Mouse (Mus musculus) forebrain, embryonic 12.5 days (tissue): ENCODE data around the gene Tmem156. TPM values are rescaled to one million over a fixed set of nuclear protein-coding genes. Genes with fewer than 3 reads are reported as not detected.
A peak's percentile ranks its signal among the peaks of the same experiment; 100 is the strongest.

Experiments used
- ATAC-seq: fragments of 200-750 bp; cut with Nextera tagmentation; 2 replicates; pipeline ENCODE4 v1.8.0; 2017; ENCODE audit warnings: moderate TSS enrichment; ENCODE audit not compliant: low FRiP score
- H3K27ac ChIP-seq: fragments of 300-500 bp; sonication (generic); 2 replicates; pipeline ENCODE4 v1.5.1; 2016; ENCODE audit warnings: mild to moderate bottlenecking
- H3K27me3 ChIP-seq: fragments of 300-500 bp; sonication (generic); 2 replicates; pipeline ENCODE4 v1.6.1; 2016; ENCODE audit warnings: mild to moderate bottlenecking
- H3K36me3 ChIP-seq: fragments of 300-500 bp; sonication (generic); replicated peaks from 2 replicates; pipeline ENCODE4 v1.6.1; 2016; ENCODE audit warnings: mild to moderate bottlenecking
- H3K4me1 ChIP-seq: fragments of 300-500 bp; sonication (generic); 2 replicates; pipeline ENCODE4 v1.6.1; 2016
- H3K4me2 ChIP-seq: fragments of 300-500 bp; sonication (generic); 2 replicates; pipeline ENCODE4 v1.6.1; 2016; ENCODE audit warnings: mild to moderate bottlenecking, moderate library complexity
- H3K4me3 ChIP-seq: fragments of 300-500 bp; sonication (generic); replicated peaks from 2 replicates; pipeline ENCODE4 v1.5.1; 2016; ENCODE audit warnings: mild to moderate bottlenecking
- H3K9ac ChIP-seq: fragments of 300-500 bp; sonication (generic); 2 replicates; pipeline ENCODE4 v1.6.1; 2016; ENCODE audit warnings: mild to moderate bottlenecking
- H3K9me3 ChIP-seq: fragments of 300-500 bp; sonication (generic); 2 replicates; pipeline ENCODE4 v1.6.1; 2016
- WGBS: fragments of 180-500 bp; shearing (Covaris S2); methylation state at CpG from one replicate; pipeline ENCODE4 v1.1.7; 2016; 5-methylcytosine and 5-hydroxymethylcytosine counted together
- polyA plus RNA-seq: library from polyadenylated mRNA; unstranded; fragments of >200 nt; fragmentation: Nextera tagmentation; extraction: Ambion mirVana; gene quantifications from 2 replicates; pipeline ENCODE4 v1.2.1, GENCODE M21; 2016

Gene Tmem156
- polyA plus RNA-seq, 1 experiment from 2014 or later: not detected

- H3K4me1 ChIP-seq: no peaks in the 10 kb centered on the region; the same call in 1 of the 2 replicates
- no peak overlapping the region for H3K27ac ChIP-seq
- H3K9ac ChIP-seq: no peak overlapping the region
- no peaks in the 10 kb centered on the region for H3K36me3 ChIP-seq
- H3K9me3 ChIP-seq: no peaks in the 10 kb centered on the region
- H3K4me3 ChIP-seq: no peak overlapping the region
- ATAC-seq: no peak
- 85% methylated on average over 7 of the region's 7 CpGs for whole genome bisulfite sequencing
- no peak overlapping the region for H3K4me2 ChIP-seq
- no peaks in the 10 kb centered on the region for H3K27me3 ChIP-seq
These were observed 3.1 kb upstream of the Tmem156 start for GRCm38 (mm10) chr5:65094902-65095545.

DNA sequence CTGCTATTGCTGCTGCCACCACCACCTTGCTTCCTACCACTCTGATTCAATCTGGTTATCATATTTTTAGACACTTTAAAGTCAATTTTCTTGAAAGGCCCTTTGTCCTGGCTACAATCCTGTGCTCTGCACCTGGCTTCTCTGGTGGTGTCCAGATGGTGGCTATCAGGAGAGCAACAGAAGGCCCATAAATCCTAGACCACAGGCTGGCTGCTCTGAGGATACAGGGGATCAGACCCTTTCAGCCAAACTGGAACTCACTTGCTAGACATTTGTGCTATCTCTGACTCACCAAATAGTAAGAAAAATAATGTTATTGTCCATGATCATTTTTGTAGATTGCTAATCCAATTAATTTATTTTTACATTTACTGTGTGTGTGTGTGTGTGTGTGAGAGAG is 1.8 kb upstream of the Tmem156 start:
- H3K27ac ChIP-seq: no peak overlapping the region
- H3K4me1 ChIP-seq: no peaks in the 10 kb centered on the region; the same call in 1 of the 2 replicates
- no peak overlapping the region for H3K4me2 ChIP-seq
- H3K4me3 ChIP-seq: no peak overlapping the region
- no peak for ATAC-seq
- no peaks in the 10 kb centered on the region for H3K36me3 ChIP-seq
- no peaks in the 10 kb centered on the region for H3K9me3 ChIP-seq
- no peaks in the 10 kb centered on the region for H3K27me3 ChIP-seq
- no peak overlapping the region for H3K9ac ChIP-seq

DNA sequence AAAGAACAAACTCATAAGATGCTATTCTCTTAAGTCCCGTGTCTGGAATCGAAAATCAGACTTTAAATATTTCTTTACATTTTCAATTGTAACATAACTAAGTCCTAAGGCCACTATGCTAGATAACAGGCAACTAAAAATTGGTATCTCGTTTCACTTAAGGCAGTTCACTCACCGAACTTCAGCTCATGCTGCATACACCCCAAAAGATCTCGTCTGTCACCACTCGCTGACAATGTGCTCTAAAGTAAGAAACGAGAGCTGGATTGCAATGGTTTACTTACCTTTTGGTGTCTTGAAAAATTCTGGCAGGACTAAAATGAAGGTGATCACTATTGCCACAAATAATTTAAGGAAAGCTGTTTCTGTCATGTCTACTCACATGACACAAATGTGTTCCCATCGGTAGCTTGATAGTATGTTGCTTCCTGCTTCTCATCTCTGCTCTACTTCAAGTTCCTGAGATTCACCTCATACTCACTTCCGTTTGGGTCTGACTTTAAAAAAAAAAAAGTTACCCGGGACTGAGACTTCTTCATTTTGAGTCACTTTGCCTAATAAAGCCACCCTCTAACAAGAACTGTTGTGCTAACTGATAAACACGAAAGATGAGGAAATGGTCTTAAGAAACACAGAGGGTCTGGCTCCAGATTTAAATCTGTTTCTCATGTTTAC is 611 bp downstream of the Tmem156 start:
- no peak overlapping the region for H3K27ac ChIP-seq
- H3K4me2 ChIP-seq: no peak overlapping the region
- no peaks in the 10 kb centered on the region; the same call in 1 of the 2 replicates for H3K4me1 ChIP-seq
- 79% methylated on average over 11 of the region's 11 CpGs for WGBS
- H3K9me3 ChIP-seq: no peaks in the 10 kb centered on the region
- no peak for ATAC-seq
- no peak overlapping the region for H3K4me3 ChIP-seq
- no peaks in the 10 kb centered on the region for H3K36me3 ChIP-seq
- no peaks in the 10 kb centered on the region for H3K27me3 ChIP-seq
- H3K9ac ChIP-seq: no peak overlapping the region

DNA sequence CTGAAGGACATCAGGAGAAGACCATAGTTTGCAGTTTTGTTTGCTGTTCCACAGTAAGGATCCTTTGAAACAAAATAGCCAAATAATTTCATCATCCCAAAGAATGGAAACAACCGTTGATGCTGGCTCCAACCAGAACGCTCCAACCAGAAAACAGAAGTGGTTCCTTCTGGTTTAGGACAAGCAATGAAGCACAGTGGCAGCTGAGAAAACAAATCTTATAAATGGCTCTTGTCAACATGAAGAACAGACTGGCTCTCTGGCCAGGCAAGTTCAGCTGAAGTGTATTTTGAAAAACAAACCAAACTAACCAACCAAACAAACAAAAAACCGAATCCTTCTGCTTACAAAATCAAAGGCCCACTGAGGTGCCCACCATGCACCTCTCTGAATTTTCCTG is 2.2 kb downstream of the Tmem156 start:
- ATAC-seq: no peak
- no peak overlapping the region for H3K27ac ChIP-seq
- H3K9ac ChIP-seq: no peak overlapping the region
- H3K4me2 ChIP-seq: no peak overlapping the region
- H3K4me3 ChIP-seq: no peak overlapping the region
- H3K27me3 ChIP-seq: no peaks in the 10 kb centered on the region
- H3K36me3 ChIP-seq: no peaks in the 10 kb centered on the region
- H3K4me1 ChIP-seq: no peaks in the 10 kb centered on the region; the same call in 1 of the 2 replicates
- H3K9me3 ChIP-seq: no peaks in the 10 kb centered on the region
- 88% methylated on average over 3 of the region's 3 CpGs for WGBS

- Histone ChIP-seq H3K27me3 (no peaks in the 10 kb centered on the region), H3K36me3 (no peaks in the 10 kb centered on the region), H3K4me3 (no peak overlapping the region), H3K4me1 (no peaks in the 10 kb centered on the region), H3K9me3 (no peaks in the 10 kb centered on the region), H3K27ac (no peak overlapping the region), H3K4me2 (no peak overlapping the region), H3K9ac (no peak overlapping the region)
- no peak for ATAC-seq
- WGBS: 94% methylated on average over 6 of the region's 6 CpGs
These were observed 5.4 kb downstream of the Tmem156 start for GRCm38 (mm10) chr5:65086522-65086921.

- H3K36me3 ChIP-seq: no peaks in the 10 kb centered on the region
- ATAC-seq: no peak
- no peak overlapping the region for H3K27ac ChIP-seq
- WGBS: 80% methylated on average over 4 of the region's 4 CpGs
- no peak overlapping the region for H3K4me2 ChIP-seq
- no peaks in the 10 kb centered on the region for H3K4me1 ChIP-seq
- no peaks in the 10 kb centered on the region for H3K9me3 ChIP-seq
- no peaks in the 10 kb centered on the region for H3K27me3 ChIP-seq
- no peak overlapping the region for H3K9ac ChIP-seq
- H3K4me3 ChIP-seq: no peak overlapping the region
These were observed 10.1 kb downstream of the Tmem156 start for GRCm38 (mm10) chr5:65081836-65082235.

GRCm38 (mm10) chr5:65079881-65080280 is 12.1 kb downstream of the Tmem156 start:
- H3K36me3 ChIP-seq: no peaks in the 10 kb centered on the region
- H3K27me3 ChIP-seq: no peaks in the 10 kb centered on the region
- no peak overlapping the region for H3K9ac ChIP-seq
- H3K4me1 ChIP-seq: no peaks in the 10 kb centered on the region
- H3K9me3 ChIP-seq: no peaks in the 10 kb centered on the region
- 50% methylated on average over 9 of the region's 9 CpGs for WGBS
- H3K27ac ChIP-seq: no peak overlapping the region
- ATAC-seq: no peak
- no peak overlapping the region for H3K4me3 ChIP-seq
- no peak overlapping the region for H3K4me2 ChIP-seq

DNA sequence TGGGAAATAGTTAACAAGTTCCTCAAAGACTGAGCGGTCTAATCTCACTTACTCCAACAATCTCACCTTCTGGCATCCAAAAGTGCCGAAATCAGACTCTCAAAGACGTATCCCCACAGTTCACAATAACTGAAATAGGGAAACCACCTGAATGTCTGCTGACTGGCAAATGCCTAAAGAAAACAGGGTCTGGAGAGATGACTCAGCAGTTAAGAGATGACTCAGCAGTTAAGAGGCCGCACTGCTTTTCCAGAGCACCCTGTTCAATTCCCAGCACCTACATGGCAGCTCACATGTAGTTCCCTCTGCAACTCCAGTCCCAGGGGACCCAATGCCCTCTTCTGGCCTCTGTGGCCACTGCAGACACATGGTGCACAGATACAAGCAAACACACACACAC is 13.9 kb downstream of the Tmem156 start:
- ATAC-seq: no peak
- Histone ChIP-seq H3K36me3 (no peaks in the 10 kb centered on the region), H3K4me1 (no peaks in the 10 kb centered on the region), H3K4me3 (no peak overlapping the region), H3K27me3 (no peaks in the 10 kb centered on the region), H3K27ac (no peak overlapping the region), H3K9me3 (no peaks in the 10 kb centered on the region), H3K9ac (no peak overlapping the region), H3K4me2 (no peak overlapping the region)
- WGBS: 92% methylated on average over 4 of the region's 4 CpGs

- WGBS: 67% methylated on average over 3 of the region's 3 CpGs
- H3K9ac ChIP-seq: no peak overlapping the region
- no peak overlapping the region for H3K27ac ChIP-seq
- H3K4me2 ChIP-seq: no peak overlapping the region
- H3K4me1 ChIP-seq: peaks cover 8% of the 10 kb centered on the region; the same call in 1 of the 2 replicates
- H3K27me3 ChIP-seq: no peaks in the 10 kb centered on the region
- no peaks in the 10 kb centered on the region for H3K9me3 ChIP-seq
- H3K36me3 ChIP-seq: no peaks in the 10 kb centered on the region
- H3K4me3 ChIP-seq: no peak overlapping the region
- ATAC-seq: no peak
These were observed 15.2 kb downstream of the Tmem156 start for GRCm38 (mm10) chr5:65076748-65077147.

DNA sequence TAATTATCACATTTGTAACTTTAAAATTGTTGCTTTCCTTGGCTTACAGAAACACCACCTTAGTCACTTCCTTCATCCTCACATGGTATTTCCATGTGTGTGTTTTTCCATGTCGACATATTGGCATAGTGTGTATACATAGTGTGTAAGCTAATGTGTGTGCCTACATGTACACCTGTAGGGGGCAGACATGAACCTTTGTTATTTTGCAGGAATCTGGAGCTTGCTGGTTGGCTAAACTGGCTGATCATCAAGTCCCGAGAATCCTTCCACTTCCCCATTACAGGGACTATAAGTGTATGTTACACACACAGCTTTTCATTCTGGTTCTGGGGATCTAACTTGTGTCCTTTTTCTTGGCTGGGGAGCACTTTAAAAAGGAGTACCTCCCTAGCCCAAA is 15.8 kb downstream of the Tmem156 start:
- no peaks in the 10 kb centered on the region for H3K27me3 ChIP-seq
- peaks cover 13% of the 10 kb centered on the region; the same call in 1 of the 2 replicates for H3K4me1 ChIP-seq
- H3K9me3 ChIP-seq: no peaks in the 10 kb centered on the region
- WGBS: 77% methylated on average over 2 of the region's 2 CpGs
- H3K36me3 ChIP-seq: no peaks in the 10 kb centered on the region
- no peak overlapping the region for H3K4me2 ChIP-seq
- no peak overlapping the region for H3K4me3 ChIP-seq
- H3K27ac ChIP-seq: no peak overlapping the region
- no peak overlapping the region for H3K9ac ChIP-seq
- no peak for ATAC-seq

DNA sequence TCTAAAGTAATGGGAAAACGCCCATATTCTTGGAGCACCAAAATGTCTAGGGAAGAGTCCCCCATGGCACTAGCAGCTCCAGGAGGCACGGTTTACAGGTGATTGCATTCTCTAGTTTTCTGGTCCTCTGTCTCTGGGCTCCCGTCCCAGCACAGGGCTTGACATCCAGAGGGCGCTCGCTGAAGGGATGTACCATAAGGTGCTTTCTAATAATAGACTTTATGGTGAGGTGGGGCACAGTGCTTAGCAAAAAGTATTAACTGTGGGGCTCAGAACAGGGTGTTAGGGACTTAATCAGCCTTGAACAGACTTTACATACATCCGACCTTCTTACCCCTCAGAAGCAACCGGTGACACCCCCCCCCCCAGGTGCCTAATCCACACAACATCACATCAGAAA is 17.2 kb downstream of the Tmem156 start:
- no peak overlapping the region for H3K9ac ChIP-seq
- ATAC-seq: no peak
- no peaks in the 10 kb centered on the region for H3K27me3 ChIP-seq
- 67% methylated on average over 7 of the region's 7 CpGs for WGBS
- peaks cover 13% of the 10 kb centered on the region; the same call in 1 of the 2 replicates for H3K4me1 ChIP-seq
- no peaks in the 10 kb centered on the region for H3K36me3 ChIP-seq
- H3K4me3 ChIP-seq: no peak overlapping the region
- no peak overlapping the region for H3K4me2 ChIP-seq
- no peaks in the 10 kb centered on the region for H3K9me3 ChIP-seq
- no peak overlapping the region for H3K27ac ChIP-seq

GRCm38 (mm10) chr5:65073247-65073646 is 18.7 kb downstream of the Tmem156 start:
- Histone ChIP-seq H3K9me3 (no peaks in the 10 kb centered on the region), H3K4me3 (no peak overlapping the region), H3K9ac (no peak overlapping the region), H3K27ac (no peak overlapping the region), H3K27me3 (no peaks in the 10 kb centered on the region), H3K4me2 (no peak overlapping the region), H3K36me3 (no peaks in the 10 kb centered on the region), H3K4me1 (peaks cover 13% of the 10 kb centered on the region; the same call in 1 of the 2 replicates)
- no peak for ATAC-seq
- 76% methylated on average over 4 of the region's 4 CpGs for WGBS

DNA sequence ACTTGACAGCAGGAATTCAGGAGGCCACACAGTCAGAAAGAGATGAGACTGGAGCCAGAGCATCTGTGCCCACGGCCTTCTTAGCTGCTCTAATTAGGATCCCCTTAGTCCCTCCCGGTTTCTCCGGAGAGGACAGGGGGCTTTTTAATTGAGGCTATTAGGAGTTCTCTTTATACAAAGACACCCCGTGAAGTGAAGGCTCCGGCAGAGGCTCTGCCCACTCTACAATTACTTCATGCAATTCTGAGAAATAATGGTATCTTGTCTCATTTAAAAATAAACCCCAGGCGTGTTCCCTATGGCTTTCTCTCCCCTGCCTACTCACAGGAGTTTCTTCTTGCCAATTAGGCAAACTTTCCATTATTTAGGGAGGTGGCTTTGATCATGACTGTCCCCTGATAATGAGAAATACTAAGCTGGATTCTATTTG is 20.2 kb downstream of the Tmem156 start:
- Histone ChIP-seq H3K9me3 (no peaks in the 10 kb centered on the region), H3K27ac (peak overlapping the region; percentile 71), H3K27me3 (no peaks in the 10 kb centered on the region), H3K4me2 (no peak overlapping the region), H3K4me1 (peaks cover 13% of the 10 kb centered on the region; the same call in 1 of the 2 replicates), H3K9ac (no peak overlapping the region), H3K4me3 (no peak overlapping the region), H3K36me3 (no peaks in the 10 kb centered on the region)
- peak; percentile 81 for ATAC-seq
- 5% methylated on average over 6 of the region's 6 CpGs for WGBS
